Mouse (Mus musculus) heart, postnatal 0 days (tissue): ENCODE measurements around the gene Tns1.

Experiments
- CTCF ChIP-seq: IDR thresholded peaks from 2 replicates; pipeline ENCODE4 v1.5.1; 2016; ENCODE audit warnings: antibody characterized with exemption, control low read depth, low read depth
- EP300 ChIP-seq: IDR thresholded peaks from 2 replicates; pipeline ENCODE4 v1.6.1; 2016; ENCODE audit warnings: antibody characterized with exemption, low read depth

DNA sequence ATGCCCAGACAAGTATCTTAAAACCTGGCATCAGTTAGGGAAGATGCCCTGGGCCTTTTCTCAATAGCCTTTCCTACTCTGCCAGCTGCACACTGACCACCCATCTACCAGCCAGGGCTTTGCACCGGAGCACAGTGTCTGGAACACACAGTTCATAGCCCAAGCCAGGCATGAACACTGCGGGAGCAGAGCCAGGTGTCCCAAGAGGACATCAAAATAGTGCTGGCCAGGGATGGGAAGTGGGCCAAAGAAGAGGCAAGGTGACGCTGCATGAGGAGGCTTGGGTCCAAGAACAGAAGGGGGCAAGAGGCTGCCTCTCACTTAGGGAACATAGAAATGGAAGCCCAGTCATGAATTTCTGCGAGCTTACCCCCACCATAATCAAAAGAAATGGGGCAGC, 18.6 kb downstream of the Tns1 start:
- TF ChIP-seq EP300: no peak
- TF ChIP-seq CTCF: no peak
